Mouse (Mus musculus) heart, embryonic 12.5 days (tissue): ENCODE measurements at regions not wholly inside any gene's neighbourhood (a gene's known extent, or its start where the extent isn't known, plus 50 kb on each side); places are given as distances from the start of the nearest gene placed in this dataset.

Experiments
- ATAC-seq: fragments of 200-750 bp; cut with Nextera tagmentation; 2 replicates; pipeline ENCODE4 v1.8.0; 2017; ENCODE audit warnings: moderate TSS enrichment, moderate library complexity; ENCODE audit not compliant: insufficient number of reproducible peaks, low FRiP score
- H3K27ac ChIP-seq: fragments of 300-500 bp; sonication (generic); 2 replicates; pipeline ENCODE4 v1.5.1; 2016; ENCODE audit warnings: mild to moderate bottlenecking, moderate library complexity; ENCODE audit not compliant: poor library complexity, severe bottlenecking
- H3K27me3 ChIP-seq: fragments of 300-500 bp; sonication (generic); replicated peaks from 2 replicates; pipeline ENCODE4 v1.6.1; 2016; ENCODE audit warnings: mild to moderate bottlenecking, moderate library complexity
- H3K36me3 ChIP-seq: fragments of 300-500 bp; sonication (generic); 2 replicates; pipeline ENCODE4 v1.6.1; 2016; ENCODE audit warnings: mild to moderate bottlenecking, moderate library complexity
- H3K4me1 ChIP-seq: fragments of 300-500 bp; sonication (generic); replicated peaks from 2 replicates; pipeline ENCODE4 v1.6.1; 2016; ENCODE audit warnings: mild to moderate bottlenecking
- H3K4me2 ChIP-seq: fragments of 300-500 bp; sonication (generic); 2 replicates; pipeline ENCODE4 v1.6.1; 2016; ENCODE audit warnings: mild to moderate bottlenecking, moderate library complexity
- H3K4me3 ChIP-seq: fragments of 300-500 bp; sonication (generic); 2 replicates; pipeline ENCODE4 v1.5.1; 2016; ENCODE audit warnings: mild to moderate bottlenecking
- H3K9ac ChIP-seq: fragments of 300-500 bp; sonication (generic); 2 replicates; pipeline ENCODE4 v1.6.1; 2016; ENCODE audit warnings: mild to moderate bottlenecking, moderate library complexity
- H3K9me3 ChIP-seq: fragments of 300-500 bp; sonication (generic); replicated peaks from 2 replicates; pipeline ENCODE4 v1.6.1; 2016; ENCODE audit warnings: mild to moderate bottlenecking, moderate library complexity
- WGBS: fragments of 180-500 bp; shearing (Covaris S2); methylation state at CpG from one replicate; pipeline ENCODE4 v1.1.7; 2016; 5-methylcytosine and 5-hydroxymethylcytosine counted together

DNA sequence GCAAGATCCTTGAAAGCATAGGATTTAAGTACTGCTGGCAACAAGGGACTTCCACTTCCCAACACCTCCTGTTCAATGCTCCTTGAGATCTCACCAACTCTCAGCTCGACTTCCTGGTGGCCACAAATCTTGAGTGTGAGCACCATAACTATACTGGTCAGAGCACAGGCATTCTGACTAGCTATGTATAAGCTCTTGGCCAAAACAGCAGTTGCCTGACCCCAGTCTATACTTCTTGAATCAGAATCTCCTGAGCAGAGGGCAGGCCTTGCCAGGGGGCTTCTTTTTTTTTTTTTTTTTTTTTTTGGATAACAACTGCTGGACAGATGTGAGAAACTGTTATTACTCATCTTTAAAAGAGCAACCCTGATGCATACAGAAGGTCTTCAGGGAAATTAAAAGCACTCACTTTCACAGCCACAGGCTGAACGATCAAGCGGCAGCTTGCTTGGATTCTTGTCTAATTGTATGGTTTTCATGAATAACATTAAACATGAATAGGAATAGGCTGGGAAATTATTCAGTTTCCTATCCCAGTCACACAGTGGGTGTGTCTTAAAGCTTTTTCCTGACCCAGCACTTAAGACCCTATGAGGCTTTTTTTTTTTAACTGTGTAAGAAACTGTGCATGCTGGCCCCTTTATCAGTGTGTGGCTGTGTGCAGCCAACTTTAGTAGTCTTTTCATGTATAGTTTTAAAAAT, 193.7 kb upstream of the Mpped2 start:
- ATAC-seq = no peak
- no peak overlapping the region for H3K4me2 ChIP-seq
- WGBS = 72% methylated on average over 3 of the region's 3 CpGs
- 0 out of 2 replicates have a peak, but pooled peaks cover 4% of the 10 kb centered on the region for H3K4me1 ChIP-seq
- H3K9ac ChIP-seq = no peak overlapping the region
- no peak overlapping the region for H3K4me3 ChIP-seq
- H3K36me3 ChIP-seq = no peaks in the 10 kb centered on the region
- no peak overlapping the region for H3K27ac ChIP-seq
- H3K27me3 ChIP-seq = no peaks in the 10 kb centered on the region
- no peaks in the 10 kb centered on the region for H3K9me3 ChIP-seq

DNA sequence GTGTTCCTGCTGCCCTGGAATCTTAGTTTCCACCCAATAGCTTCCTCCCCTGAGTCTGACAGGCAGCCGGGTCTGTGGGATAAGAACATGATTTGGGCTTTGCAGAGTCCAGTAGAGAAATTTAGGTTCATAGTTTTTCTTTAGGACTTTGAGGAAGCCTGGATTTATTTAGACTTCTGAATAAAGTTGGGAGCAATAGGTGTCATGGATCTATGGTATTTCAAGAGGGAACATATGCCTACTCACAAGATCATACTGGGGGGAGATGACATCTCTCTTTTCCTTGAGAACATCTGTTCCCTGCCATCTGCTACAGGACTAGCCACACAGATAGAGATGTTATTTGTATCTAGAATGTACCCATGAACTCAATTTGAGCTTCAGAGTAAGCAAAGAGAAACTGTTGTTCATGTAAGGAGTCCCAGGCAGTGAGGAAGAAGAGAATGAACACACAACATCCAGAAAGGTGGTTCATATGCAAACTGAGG, 188.1 kb upstream of the Mpped2 start:
- Histone ChIP-seq H3K4me3 (no peak overlapping the region), H3K36me3 (no peaks in the 10 kb centered on the region), H3K27ac (no peak overlapping the region), H3K4me1 (no peaks in the 10 kb centered on the region), H3K9me3 (0 out of 2 replicates have a peak, but pooled peaks cover 2% of the 10 kb centered on the region), H3K4me2 (no peak overlapping the region), H3K27me3 (no peaks in the 10 kb centered on the region), H3K9ac (no peak overlapping the region)
- no peak for ATAC-seq
- 67% methylated on average over 1 of the region's 1 CpGs for WGBS

DNA sequence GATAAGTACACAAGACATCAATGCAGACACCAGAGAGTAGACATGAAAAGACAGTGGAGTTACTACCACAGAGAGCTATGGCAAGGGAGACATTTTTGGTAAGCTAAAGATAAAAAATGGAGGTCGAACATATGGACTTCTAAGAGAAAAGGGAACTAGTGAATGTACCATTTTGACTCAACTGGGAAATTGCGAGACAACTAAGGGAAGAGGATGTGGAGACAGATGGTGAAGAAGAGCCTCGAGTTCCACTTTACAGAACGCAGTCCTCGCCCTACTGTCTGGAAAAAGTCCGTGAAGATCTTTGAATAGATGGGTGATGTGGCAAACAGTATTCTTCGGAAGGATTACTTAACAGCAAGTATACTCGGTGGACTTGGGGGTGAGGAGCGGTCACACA, 181.2 kb upstream of the Mpped2 start:
- Histone ChIP-seq H3K9ac (no peak overlapping the region), H3K36me3 (no peaks in the 10 kb centered on the region), H3K27ac (no peak overlapping the region), H3K4me2 (no peak overlapping the region), H3K4me3 (no peak overlapping the region), H3K4me1 (0 out of 2 replicates have a peak, but pooled peaks cover 9% of the 10 kb centered on the region), H3K27me3 (no peaks in the 10 kb centered on the region), H3K9me3 (0 out of 2 replicates have a peak, but pooled peaks cover 2% of the 10 kb centered on the region)
- 75% methylated on average over 9 of the region's 9 CpGs for WGBS
- ATAC-seq = no peak

DNA sequence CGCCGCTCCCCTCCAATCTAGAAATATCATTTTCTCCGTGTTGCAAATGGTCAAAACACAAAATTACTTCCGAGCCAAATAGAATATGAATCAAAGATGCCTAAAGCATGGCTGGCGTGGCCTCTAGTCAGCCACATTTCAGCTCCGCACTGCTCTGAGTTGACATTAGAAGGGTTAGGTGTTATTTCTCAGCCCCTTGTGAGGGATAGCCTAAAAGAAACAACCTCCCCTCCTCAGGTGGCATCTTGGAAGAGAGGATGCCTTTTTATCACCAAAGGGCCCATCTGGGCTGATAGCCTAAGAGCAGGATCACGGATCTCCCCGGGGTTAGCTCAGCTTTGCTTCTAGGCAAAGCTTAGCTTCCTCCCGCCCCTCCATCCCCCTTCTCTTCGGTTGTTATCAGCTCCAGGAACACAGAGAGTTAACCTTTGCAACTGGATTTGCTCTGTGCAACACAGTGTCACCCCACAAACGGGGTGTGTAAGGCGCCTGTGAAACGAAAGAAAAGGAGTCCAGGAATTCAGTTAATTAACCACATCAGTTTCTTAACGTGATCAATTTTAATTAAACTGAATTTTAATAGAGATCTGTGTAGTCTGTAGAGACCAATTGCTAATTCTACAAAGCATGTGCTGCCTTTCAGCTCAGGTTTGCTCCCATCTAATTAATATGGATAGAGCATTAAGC, 180.6 kb upstream of the Mpped2 start:
- Histone ChIP-seq H3K4me1 (0 out of 2 replicates have a peak, but pooled peaks cover 9% of the 10 kb centered on the region), H3K9ac (no peak overlapping the region), H3K27ac (no peak overlapping the region), H3K36me3 (no peaks in the 10 kb centered on the region), H3K4me2 (peak overlapping the region; percentile 46), H3K4me3 (no peak overlapping the region), H3K27me3 (no peaks in the 10 kb centered on the region), H3K9me3 (0 out of 2 replicates have a peak, but pooled peaks cover 2% of the 10 kb centered on the region)
- WGBS = 38% methylated on average over 14 of the region's 14 CpGs
- no peak for ATAC-seq

DNA sequence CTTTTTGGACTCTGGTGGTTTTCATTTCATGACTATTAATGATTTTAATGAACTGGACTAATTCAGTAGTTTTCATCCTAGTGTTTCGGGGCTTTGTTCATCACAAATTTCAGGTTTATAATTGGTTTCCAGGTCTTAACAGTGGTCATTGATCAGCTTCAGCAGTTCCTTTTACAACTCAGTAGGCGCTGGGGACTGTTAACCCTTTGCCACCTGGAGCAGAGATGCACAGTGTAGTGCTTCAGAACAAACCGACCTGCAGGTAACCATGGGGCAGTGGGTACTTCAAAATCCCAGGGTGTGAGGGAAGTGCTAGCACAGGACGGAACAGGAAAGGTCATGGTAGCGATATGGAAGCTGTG, 180.1 kb upstream of the Mpped2 start:
- Histone ChIP-seq H3K4me1 (0 out of 2 replicates have a peak, but pooled peaks cover 9% of the 10 kb centered on the region), H3K9me3 (0 out of 2 replicates have a peak, but pooled peaks cover 2% of the 10 kb centered on the region), H3K27me3 (no peaks in the 10 kb centered on the region), H3K4me2 (no peak overlapping the region), H3K4me3 (no peak overlapping the region), H3K36me3 (no peaks in the 10 kb centered on the region), H3K9ac (no peak overlapping the region), H3K27ac (no peak overlapping the region)
- ATAC-seq = no peak
- WGBS = 48% methylated on average over 5 of the region's 5 CpGs

DNA sequence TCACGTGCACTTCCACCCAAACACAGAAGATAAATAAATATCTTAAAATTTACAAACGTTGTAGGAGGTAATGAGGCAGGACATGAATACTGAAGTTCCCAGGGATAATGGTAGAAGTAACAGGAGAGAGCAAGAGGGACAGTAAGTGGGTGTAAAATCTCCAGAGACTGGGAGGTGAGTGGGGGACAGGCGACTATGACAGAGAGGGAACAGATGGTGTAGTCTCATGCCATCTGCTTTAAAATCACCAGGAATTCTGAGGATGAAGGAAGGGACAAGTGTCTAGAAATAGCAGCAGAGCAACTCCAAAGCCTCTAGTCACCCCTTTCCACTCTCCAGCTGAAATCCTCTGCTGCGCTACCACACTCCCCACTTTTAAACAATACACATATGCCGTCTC, 175.8 kb upstream of the Mpped2 start:
- no peak overlapping the region for H3K4me3 ChIP-seq
- no peak overlapping the region for H3K9ac ChIP-seq
- 71% methylated on average over 5 of the region's 5 CpGs for WGBS
- H3K4me2 ChIP-seq = no peak overlapping the region
- no peak overlapping the region for H3K27ac ChIP-seq
- H3K36me3 ChIP-seq = no peaks in the 10 kb centered on the region
- 0 out of 2 replicates have a peak, but pooled peaks cover 8% of the 10 kb centered on the region for H3K4me1 ChIP-seq
- no peaks in the 10 kb centered on the region for H3K9me3 ChIP-seq
- no peaks in the 10 kb centered on the region for H3K27me3 ChIP-seq
- ATAC-seq = no peak

DNA sequence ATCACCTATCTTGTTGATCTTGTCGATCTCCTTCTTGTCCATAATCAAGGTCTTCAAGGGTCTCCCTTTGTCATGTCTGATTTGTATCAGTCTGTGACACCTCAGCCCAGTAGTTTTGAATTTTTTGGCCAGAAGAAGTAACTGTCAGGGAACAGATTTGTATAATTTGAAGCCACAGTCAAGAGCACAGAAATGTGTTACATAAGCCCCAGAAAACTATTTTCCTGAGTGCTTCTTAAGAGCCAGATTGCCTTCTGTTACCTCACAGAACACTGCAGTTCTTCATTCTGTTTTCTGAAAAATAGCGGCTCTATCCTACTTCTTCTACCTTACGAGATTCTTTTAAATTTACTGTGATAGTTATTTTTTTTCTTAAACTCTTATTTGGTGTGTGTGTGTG, 170.1 kb upstream of the Mpped2 start:
- Histone ChIP-seq H3K27ac (no peak overlapping the region), H3K4me2 (no peak overlapping the region), H3K9ac (no peak overlapping the region), H3K27me3 (no peaks in the 10 kb centered on the region), H3K36me3 (no peaks in the 10 kb centered on the region), H3K9me3 (no peaks in the 10 kb centered on the region), H3K4me3 (no peak overlapping the region), H3K4me1 (0 out of 2 replicates have a peak, but pooled peaks cover 3% of the 10 kb centered on the region)
- ATAC-seq = no peak
- WGBS = 89% methylated on average over 3 of the region's 3 CpGs

DNA sequence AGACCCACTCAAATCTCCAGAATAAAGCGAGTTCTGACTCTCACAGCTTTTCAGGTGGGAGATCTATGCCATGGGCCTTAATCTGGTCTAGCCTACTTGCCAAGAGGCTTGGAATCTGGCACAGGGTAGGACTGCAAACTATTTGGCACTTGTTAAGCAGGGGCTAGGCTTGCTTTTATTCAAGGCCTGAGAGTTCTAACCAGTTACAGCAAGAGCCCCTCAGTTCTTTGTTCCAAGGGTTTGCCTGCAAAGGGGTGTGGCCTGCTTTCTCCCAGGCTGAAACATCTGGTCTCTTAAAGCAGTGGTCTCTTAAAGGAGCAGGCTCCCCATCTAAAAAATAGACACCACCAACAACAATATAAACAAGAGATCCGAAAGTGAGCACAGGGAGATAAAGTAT, 166.1 kb upstream of the Mpped2 start:
- no peaks in the 10 kb centered on the region for H3K9me3 ChIP-seq
- 0 out of 2 replicates have a peak, but pooled peaks cover 3% of the 10 kb centered on the region for H3K4me1 ChIP-seq
- H3K4me2 ChIP-seq = no peak overlapping the region
- no peak overlapping the region for H3K4me3 ChIP-seq
- H3K9ac ChIP-seq = no peak overlapping the region
- ATAC-seq = no peak
- H3K27ac ChIP-seq = no peak overlapping the region
- 51% methylated on average over 2 of the region's 2 CpGs for WGBS
- no peaks in the 10 kb centered on the region for H3K36me3 ChIP-seq
- H3K27me3 ChIP-seq = no peaks in the 10 kb centered on the region

DNA sequence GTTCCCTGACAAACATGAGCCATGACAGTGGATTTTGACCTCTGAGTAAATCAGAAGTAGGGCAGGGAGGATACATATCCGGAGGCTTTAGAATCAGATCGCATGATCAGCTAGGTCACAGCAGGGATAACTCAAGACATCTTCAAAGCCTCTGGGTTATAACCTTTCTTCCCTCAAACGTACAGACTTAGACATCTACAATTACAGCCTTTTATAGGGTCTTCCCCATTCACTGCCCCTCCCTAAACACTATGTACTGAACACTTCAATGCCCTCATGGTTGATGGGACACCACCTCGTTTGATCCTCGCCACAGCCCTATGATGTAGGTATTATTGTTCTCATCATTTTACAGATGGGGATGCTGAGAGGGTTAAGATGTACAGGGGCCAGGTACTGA, 163.8 kb upstream of the Mpped2 start:
- no peaks in the 10 kb centered on the region for H3K9me3 ChIP-seq
- H3K4me1 ChIP-seq = 0 out of 2 replicates have a peak, but pooled peaks cover 3% of the 10 kb centered on the region
- 80% methylated on average over 5 of the region's 5 CpGs for WGBS
- no peak overlapping the region for H3K4me3 ChIP-seq
- no peak overlapping the region for H3K27ac ChIP-seq
- no peaks in the 10 kb centered on the region for H3K36me3 ChIP-seq
- ATAC-seq = no peak
- no peak overlapping the region for H3K9ac ChIP-seq
- H3K4me2 ChIP-seq = no peak overlapping the region
- no peaks in the 10 kb centered on the region for H3K27me3 ChIP-seq

DNA sequence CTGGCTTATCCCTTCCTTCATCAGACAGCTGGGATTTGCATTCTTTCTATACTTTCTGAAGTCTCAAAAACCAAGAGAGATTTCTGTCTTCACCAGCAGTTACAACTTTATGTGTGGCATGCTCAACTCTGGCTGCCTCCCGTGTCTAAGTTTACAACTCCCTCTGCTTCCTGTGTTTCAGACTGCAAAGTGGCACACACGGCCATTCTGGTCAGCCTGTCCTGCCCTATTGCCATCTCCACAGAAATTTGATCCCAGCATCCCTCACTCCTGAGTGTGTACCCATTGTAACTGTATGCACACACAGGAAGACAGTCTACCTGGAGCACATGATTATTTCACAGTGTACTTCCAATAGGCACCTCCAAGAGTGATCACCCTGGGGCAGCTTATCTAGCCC, 163.3 kb upstream of the Mpped2 start:
- Histone ChIP-seq H3K36me3 (no peaks in the 10 kb centered on the region), H3K9me3 (no peaks in the 10 kb centered on the region), H3K27me3 (no peaks in the 10 kb centered on the region), H3K4me2 (no peak overlapping the region), H3K4me3 (no peak overlapping the region), H3K9ac (no peak overlapping the region), H3K27ac (no peak overlapping the region), H3K4me1 (0 out of 2 replicates have a peak, but pooled peaks cover 3% of the 10 kb centered on the region)
- no peak for ATAC-seq
- 62% methylated on average over 2 of the region's 2 CpGs for WGBS

DNA sequence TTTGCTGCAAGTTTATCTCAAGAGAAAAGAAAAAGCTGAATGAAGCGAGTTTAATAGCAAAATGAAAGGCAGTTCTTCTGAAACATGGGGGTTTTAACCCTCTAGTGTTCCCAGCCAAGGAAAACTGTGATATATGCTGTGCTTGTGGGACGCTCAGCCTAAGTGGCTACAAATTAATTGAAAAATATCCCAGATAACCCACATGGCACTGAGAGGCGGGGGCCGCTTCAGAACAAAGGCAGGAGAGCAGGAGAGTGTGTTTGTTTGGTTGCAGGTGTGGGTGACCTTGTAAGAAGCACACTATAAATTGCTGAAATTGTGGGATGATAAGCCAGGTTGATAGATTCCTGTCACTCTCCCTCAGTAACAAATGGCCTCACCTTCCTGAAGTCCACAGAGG, 154.7 kb upstream of the Mpped2 start:
- Histone ChIP-seq H3K9me3 (no peaks in the 10 kb centered on the region), H3K27ac (no peak overlapping the region), H3K27me3 (no peaks in the 10 kb centered on the region), H3K4me1 (peaks cover 16% of the 10 kb centered on the region; the same call in 1 of the 2 replicates), H3K4me3 (no peak overlapping the region), H3K9ac (no peak overlapping the region), H3K4me2 (no peak overlapping the region), H3K36me3 (no peaks in the 10 kb centered on the region)
- 67% methylated on average over 4 of the region's 4 CpGs for WGBS
- no peak for ATAC-seq
